Mouse (Mus musculus) embryonic facial prominence, embryonic 13.5 days (tissue): Measurements from ENCODE around the gene Fars2. TPM values are rescaled to one million over a fixed set of nuclear protein-coding genes. Genes with fewer than 3 reads are reported as not detected.

Experiments used
- ATAC-seq: fragments of 200-750 bp; cut with Nextera tagmentation; 2 replicates; pipeline ENCODE4 v1.8.0; 2017; ENCODE audit warnings: low read depth; ENCODE audit not compliant: insufficient number of reproducible peaks, insufficient read depth, low FRiP score, low TSS enrichment
- H3K27ac ChIP-seq: fragments of 300-500 bp; sonication (generic); 2 replicates; pipeline ENCODE4 v1.5.1; 2015; ENCODE audit warnings: moderate library complexity, mild to moderate bottlenecking, inconsistent platforms
- H3K27me3 ChIP-seq: fragments of 300-500 bp; sonication (generic); 2 replicates; pipeline ENCODE4 v1.6.1; 2015; ENCODE audit warnings: mild to moderate bottlenecking, inconsistent platforms
- H3K36me3 ChIP-seq: fragments of 300-500 bp; sonication (generic); 2 replicates; pipeline ENCODE4 v1.6.1; 2015; ENCODE audit warnings: mild to moderate bottlenecking, inconsistent platforms
- H3K4me1 ChIP-seq: fragments of 300-500 bp; sonication (generic); 2 replicates; pipeline ENCODE4 v1.6.1; 2015; ENCODE audit warnings: inconsistent platforms
- H3K4me2 ChIP-seq: fragments of 300-500 bp; sonication (generic); 2 replicates; pipeline ENCODE4 v1.6.1; 2015; ENCODE audit warnings: moderate library complexity, mild to moderate bottlenecking, inconsistent platforms
- H3K4me3 ChIP-seq: fragments of 300-500 bp; sonication (generic); 2 replicates; pipeline ENCODE4 v1.5.1; 2015; ENCODE audit warnings: mild to moderate bottlenecking, inconsistent platforms
- H3K9ac ChIP-seq: fragments of 300-500 bp; sonication (generic); 2 replicates; pipeline ENCODE4 v1.6.1; 2015; ENCODE audit warnings: mild to moderate bottlenecking, inconsistent platforms
- H3K9me3 ChIP-seq: fragments of 300-500 bp; sonication (generic); 2 replicates; pipeline ENCODE4 v1.6.1; 2016; ENCODE audit warnings: inconsistent platforms
- WGBS: fragments of 180-500 bp; shearing (Covaris S2); methylation state at CpG from one replicate; pipeline ENCODE4 v1.1.7; 2015; ENCODE audit warnings: mixed read lengths; 5-methylcytosine and 5-hydroxymethylcytosine counted together
- polyA plus RNA-seq: library from polyadenylated mRNA; unstranded; fragments of >200 nt; fragmentation: Nextera tagmentation; extraction: Ambion mirVana; gene quantifications from 2 replicates; pipeline ENCODE4 v1.2.1, GENCODE M21; 2015

Gene Fars2
- polyA plus RNA-seq, 1 experiment from 2014 or later = 34.6 TPM

GRCm38 (mm10) chr13:36111331-36111730 is 5.9 kb upstream of the Fars2 start:
- Histone ChIP-seq H3K4me2 (no peak overlapping the region), H3K9ac (no peak overlapping the region), H3K27ac (no peak overlapping the region), H3K36me3 (no peaks in the 10 kb centered on the region), H3K4me3 (no peak overlapping the region), H3K27me3 (no peaks in the 10 kb centered on the region), H3K4me1 (peaks cover 5% of the 10 kb centered on the region), H3K9me3 (no peaks in the 10 kb centered on the region)
- 96% methylated on average over 2 of the region's 2 CpGs for WGBS
- ATAC-seq = no peak

DNA sequence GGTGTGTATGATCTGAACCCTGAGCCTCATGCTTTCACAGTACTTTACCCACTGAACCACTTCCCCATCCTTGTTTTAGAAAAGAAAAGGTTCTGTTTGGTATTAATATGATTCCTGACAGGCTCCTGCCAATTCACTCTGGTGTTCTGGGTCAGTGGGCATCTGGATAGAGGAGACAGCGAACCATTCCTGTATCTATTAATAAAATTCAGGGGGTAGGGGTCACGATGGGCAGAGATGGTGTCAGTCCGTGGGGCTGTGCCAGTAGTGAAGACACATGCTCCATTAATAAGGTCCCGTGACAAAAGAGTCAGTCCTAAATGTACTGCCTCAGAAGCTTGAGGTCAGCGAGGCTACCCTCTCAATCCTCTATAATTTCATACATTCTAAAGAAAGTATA is 4.0 kb upstream of the Fars2 start:
- Histone ChIP-seq H3K36me3 (no peaks in the 10 kb centered on the region), H3K4me2 (no peak overlapping the region), H3K27ac (no peak overlapping the region), H3K9ac (no peak overlapping the region), H3K27me3 (no peaks in the 10 kb centered on the region), H3K4me3 (no peak overlapping the region), H3K9me3 (no peaks in the 10 kb centered on the region), H3K4me1 (peaks cover 9% of the 10 kb centered on the region)
- WGBS = 86% methylated on average over 5 of the region's 5 CpGs
- ATAC-seq = no peak

DNA sequence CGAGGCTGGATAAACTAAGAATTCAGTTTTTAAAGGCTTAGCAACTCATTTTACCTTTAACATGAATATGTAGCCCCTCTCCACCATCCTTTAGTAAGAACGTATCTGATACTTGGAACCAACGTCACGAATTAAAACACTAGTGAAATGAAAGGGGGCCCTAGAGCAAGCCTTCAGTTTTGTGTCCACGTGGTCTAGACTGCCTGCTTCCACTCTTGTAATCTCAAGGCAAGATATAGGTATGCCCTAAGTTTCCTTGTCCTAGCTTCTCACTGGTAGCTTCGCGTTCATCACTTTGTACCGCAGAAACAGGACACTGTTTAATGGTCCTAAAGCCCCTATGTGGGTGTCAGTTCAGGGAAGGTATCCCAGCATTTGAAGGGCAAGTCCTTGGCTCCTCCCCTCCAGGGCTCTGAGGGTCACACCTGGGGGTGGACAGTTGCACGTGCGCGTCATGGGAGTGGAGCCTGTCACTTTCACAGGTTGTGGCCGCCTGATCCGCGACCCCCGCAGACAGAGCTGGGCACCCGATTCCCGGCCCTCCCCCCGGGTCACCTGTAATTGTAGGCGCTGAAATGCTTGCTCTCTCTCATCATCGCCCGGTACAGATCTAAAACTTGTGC is 581 bp upstream of the Fars2 start:
- peak overlapping the region; percentile 93 for H3K4me2 ChIP-seq
- 7% methylated on average over 21 of the region's 21 CpGs for WGBS
- H3K27me3 ChIP-seq = no peaks in the 10 kb centered on the region
- peak overlapping the region; percentile 72 for H3K4me3 ChIP-seq
- peaks cover 9% of the 10 kb centered on the region for H3K4me1 ChIP-seq
- no peak overlapping the region for H3K27ac ChIP-seq
- peak overlapping the region; percentile 77 for H3K9ac ChIP-seq
- ATAC-seq = no peak
- H3K9me3 ChIP-seq = no peaks in the 10 kb centered on the region
- no peaks in the 10 kb centered on the region for H3K36me3 ChIP-seq

GRCm38 (mm10) chr13:36119684-36120083 is 2.5 kb downstream of the Fars2 start:
- Histone ChIP-seq H3K4me3 (no peak overlapping the region), H3K27ac (no peak overlapping the region), H3K4me2 (no peak overlapping the region), H3K36me3 (no peaks in the 10 kb centered on the region), H3K9me3 (no peaks in the 10 kb centered on the region), H3K4me1 (peaks cover 9% of the 10 kb centered on the region), H3K9ac (no peak overlapping the region), H3K27me3 (no peaks in the 10 kb centered on the region)
- 74% methylated on average over 4 of the region's 4 CpGs for WGBS
- ATAC-seq = no peak

- Histone ChIP-seq H3K27me3 (no peaks in the 10 kb centered on the region), H3K27ac (no peak overlapping the region), H3K4me3 (no peak overlapping the region), H3K4me1 (peaks cover 9% of the 10 kb centered on the region), H3K9me3 (no peaks in the 10 kb centered on the region), H3K9ac (no peak overlapping the region), H3K4me2 (no peak overlapping the region), H3K36me3 (no peaks in the 10 kb centered on the region)
- ATAC-seq = no peak
Observed at GRCm38 (mm10) chr13:36120606-36121005, 3.4 kb downstream of the Fars2 start.

GRCm38 (mm10) chr13:36129360-36130054 is 12.3 kb downstream of the Fars2 start:
- no peak overlapping the region for H3K27ac ChIP-seq
- H3K36me3 ChIP-seq = no peaks in the 10 kb centered on the region
- H3K4me3 ChIP-seq = no peak overlapping the region
- H3K4me2 ChIP-seq = no peak overlapping the region
- H3K4me1 ChIP-seq = no peaks in the 10 kb centered on the region
- 93% methylated on average over 2 of the region's 2 CpGs for WGBS
- no peaks in the 10 kb centered on the region for H3K27me3 ChIP-seq
- ATAC-seq = no peak
- no peak overlapping the region for H3K9ac ChIP-seq
- no peaks in the 10 kb centered on the region for H3K9me3 ChIP-seq

GRCm38 (mm10) chr13:36131401-36131800 is 14.2 kb downstream of the Fars2 start:
- Histone ChIP-seq H3K9ac (no peak overlapping the region), H3K27me3 (no peaks in the 10 kb centered on the region), H3K4me1 (no peaks in the 10 kb centered on the region), H3K4me2 (no peak overlapping the region), H3K4me3 (no peak overlapping the region), H3K27ac (no peak overlapping the region), H3K9me3 (no peaks in the 10 kb centered on the region), H3K36me3 (no peaks in the 10 kb centered on the region)
- WGBS = 92% methylated on average over 5 of the region's 5 CpGs
- no peak for ATAC-seq

GRCm38 (mm10) chr13:36131992-36132649 is 14.9 kb downstream of the Fars2 start:
- Histone ChIP-seq H3K36me3 (no peaks in the 10 kb centered on the region), H3K27ac (no peak overlapping the region), H3K4me1 (no peaks in the 10 kb centered on the region), H3K4me3 (no peak overlapping the region), H3K9ac (no peak overlapping the region), H3K27me3 (no peaks in the 10 kb centered on the region), H3K9me3 (no peaks in the 10 kb centered on the region), H3K4me2 (no peak overlapping the region)
- ATAC-seq = no peak
- 87% methylated on average over 4 of the region's 5 CpGs for WGBS

DNA sequence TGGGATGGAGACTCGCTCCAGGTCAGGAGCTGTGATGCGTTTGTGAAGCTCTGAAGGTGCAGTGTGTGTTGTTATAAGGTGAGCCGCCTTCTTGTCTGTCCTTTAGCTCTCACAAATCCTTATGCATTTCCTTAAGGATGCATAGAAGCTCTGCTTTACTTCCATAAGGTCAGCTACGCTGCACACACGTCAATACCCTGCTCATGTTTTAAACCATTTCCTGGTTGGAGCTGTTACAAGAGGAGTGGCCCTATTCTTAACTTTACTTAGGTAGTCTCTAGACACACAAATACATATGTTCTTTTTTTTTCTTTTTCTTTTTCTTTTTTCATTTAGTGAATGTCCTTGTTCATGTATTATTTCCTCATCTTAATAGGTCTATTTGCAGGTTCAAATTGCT is 22.5 kb downstream of the Fars2 start:
- no peaks in the 10 kb centered on the region for H3K36me3 ChIP-seq
- no peak overlapping the region for H3K9ac ChIP-seq
- no peak for ATAC-seq
- no peak overlapping the region for H3K4me3 ChIP-seq
- H3K4me1 ChIP-seq = no peaks in the 10 kb centered on the region
- no peaks in the 10 kb centered on the region for H3K27me3 ChIP-seq
- H3K9me3 ChIP-seq = no peaks in the 10 kb centered on the region
- WGBS = 78% methylated on average over 5 of the region's 5 CpGs
- H3K27ac ChIP-seq = no peak overlapping the region
- H3K4me2 ChIP-seq = no peak overlapping the region

DNA sequence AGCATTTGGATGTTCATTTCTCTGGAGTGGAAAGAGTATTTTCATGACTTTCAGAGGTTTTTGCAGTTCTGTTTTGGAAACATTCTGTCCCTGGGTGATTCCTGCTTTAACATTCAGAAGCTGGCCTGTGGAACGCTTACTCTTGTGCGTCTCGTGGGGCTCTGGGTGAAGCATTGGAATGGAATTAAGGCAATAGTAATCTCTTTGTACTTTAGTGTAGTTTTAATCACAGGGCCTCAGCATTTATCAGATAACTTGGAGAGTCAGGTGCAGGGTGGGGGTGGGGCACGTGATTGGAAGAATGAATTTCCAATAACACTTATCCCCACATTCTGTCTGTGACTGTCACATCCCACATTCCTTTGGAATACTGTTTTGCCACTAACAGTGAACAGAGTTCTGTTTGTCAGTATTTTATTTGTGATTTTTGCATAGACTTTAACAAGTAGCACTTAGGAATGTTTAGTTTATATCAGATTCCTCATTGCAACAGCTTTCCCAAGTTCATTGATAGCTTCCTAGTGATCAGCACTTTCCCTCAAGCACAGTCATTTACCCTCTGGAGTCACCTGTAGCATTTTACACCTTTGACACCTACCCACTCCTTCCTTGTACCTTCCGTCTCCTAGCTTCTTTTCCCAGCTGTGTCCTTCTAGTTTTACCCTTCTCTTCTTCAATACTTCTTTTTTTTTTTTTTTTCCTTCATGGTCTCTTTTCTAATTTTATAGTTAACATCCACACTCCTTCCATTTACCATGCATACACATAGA is 23.2 kb downstream of the Fars2 start:
- Histone ChIP-seq H3K4me3 (no peak overlapping the region), H3K36me3 (no peaks in the 10 kb centered on the region), H3K4me1 (no peaks in the 10 kb centered on the region), H3K9me3 (no peaks in the 10 kb centered on the region), H3K27ac (no peak overlapping the region), H3K27me3 (no peaks in the 10 kb centered on the region), H3K4me2 (no peak overlapping the region), H3K9ac (no peak overlapping the region)
- no peak for ATAC-seq
- WGBS = 77% methylated on average over 5 of the region's 5 CpGs

DNA sequence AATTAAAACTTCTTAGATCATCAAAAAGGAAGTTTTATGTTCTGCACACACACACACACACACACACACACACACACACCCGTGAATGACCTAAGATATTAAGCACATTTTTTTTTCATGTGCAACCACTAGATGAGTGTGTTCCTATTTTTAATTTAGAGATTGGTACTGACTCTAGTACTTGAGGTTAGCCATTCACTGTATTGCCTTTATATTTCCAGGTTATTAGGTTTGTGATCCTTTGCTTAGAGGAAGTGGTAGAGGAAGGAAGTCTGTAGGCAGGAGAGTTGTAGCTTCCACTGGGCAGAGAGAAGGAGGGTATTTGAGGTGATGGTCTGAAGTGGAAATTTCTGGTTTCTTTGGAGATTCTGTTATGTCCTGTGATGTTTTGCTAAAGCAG is 28.4 kb downstream of the Fars2 start:
- Histone ChIP-seq H3K4me2 (no peak overlapping the region), H3K4me1 (no peaks in the 10 kb centered on the region), H3K27me3 (no peaks in the 10 kb centered on the region), H3K9ac (no peak overlapping the region), H3K9me3 (no peaks in the 10 kb centered on the region), H3K36me3 (no peaks in the 10 kb centered on the region), H3K4me3 (no peak overlapping the region), H3K27ac (no peak overlapping the region)
- 79% methylated on average over 1 of the region's 1 CpGs for WGBS
- ATAC-seq = no peak
